Mouse (Mus musculus): ENCODE measurements around the gene Inip. TPM values are rescaled to one million over a fixed set of nuclear protein-coding genes. Genes with fewer than 3 reads are reported as not detected.

Inip gene
- 10 to 100 TPM; 10.1 to 11.3 TPM for total RNA-seq (2021)
- long read RNA-seq, experiment 1, transcript Inip-201 (5 exons, 3,237 nt): major isoform, 7 of 10 reads
- long read RNA-seq, experiment 1, partial matches to known transcripts: 0 of 10 reads
- long read RNA-seq, experiment 1, other reads (novel, unspliced or antisense): 0 of 10 reads
- long read RNA-seq, experiment 2, partial matches to known transcripts: 0 of 7 reads
- long read RNA-seq, experiment 2, other reads (novel, unspliced or antisense): 2 of 7 reads

- no peak for DNase-seq
These were observed at the start of gene Inip for GRCm38 (mm10) chr4:59801489-59801888. Gene Inip (minus strand): TSS chr4:59801589.

- peak; percentile 66 to 91 for DNase-seq
These were observed 48.8 kb upstream of the Inip start for GRCm38 (mm10) chr4:59850181-59850580.

- DNase-seq: no peak
These were observed 46.1 kb upstream of the Inip start for GRCm38 (mm10) chr4:59847447-59847846.

- no peak for DNase-seq
These were observed 43.9 kb upstream of the Inip start for GRCm38 (mm10) chr4:59845245-59845637.

GRCm38 (mm10) chr4:59844460-59845244 is 43.3 kb upstream of the Inip start:
- DNase-seq: peak in 1 of 2 experiments; percentile 40

GRCm38 (mm10) chr4:59837659-59838058 is 36.3 kb upstream of the Inip start:
- peak; percentile 61 to 64 for DNase-seq

GRCm38 (mm10) chr4:59832810-59833209 is 31.4 kb upstream of the Inip start:
- no peak for DNase-seq

- no peak for DNase-seq
These were observed 29.6 kb upstream of the Inip start for GRCm38 (mm10) chr4:59831038-59831437.

GRCm38 (mm10) chr4:59829072-59829471 is 27.7 kb upstream of the Inip start:
- DNase-seq: no peak

GRCm38 (mm10) chr4:59826381-59826780 is 25.0 kb upstream of the Inip start:
- DNase-seq: no peak

- no peak for DNase-seq
These were observed 24.2 kb upstream of the Inip start for GRCm38 (mm10) chr4:59825634-59826033.

GRCm38 (mm10) chr4:59824860-59825259 is 23.5 kb upstream of the Inip start:
- DNase-seq: no peak

GRCm38 (mm10) chr4:59823470-59823869 is 22.1 kb upstream of the Inip start:
- peak; percentile 47 to 79 for DNase-seq

GRCm38 (mm10) chr4:59822119-59822518 is 20.7 kb upstream of the Inip start:
- DNase-seq: peak in 1 of 2 experiments; percentile 36

GRCm38 (mm10) chr4:59821516-59821915 is 20.1 kb upstream of the Inip start:
- DNase-seq: no peak

GRCm38 (mm10) chr4:59819477-59820022 is 18.2 kb upstream of the Inip start:
- no peak for DNase-seq

- no peak for DNase-seq
These were observed 17.7 kb upstream of the Inip start for GRCm38 (mm10) chr4:59819054-59819472.

- no peak for DNase-seq
These were observed 17.1 kb upstream of the Inip start for GRCm38 (mm10) chr4:59818498-59818897.

- no peak for DNase-seq
These were observed 16.4 kb upstream of the Inip start for GRCm38 (mm10) chr4:59817790-59818189.

GRCm38 (mm10) chr4:59816477-59816876 is 15.1 kb upstream of the Inip start:
- no peak for DNase-seq

- no peak for DNase-seq
These were observed 14.6 kb upstream of the Inip start for GRCm38 (mm10) chr4:59816016-59816415.

- no peak for DNase-seq
These were observed 13.9 kb upstream of the Inip start for GRCm38 (mm10) chr4:59815121-59815810.

GRCm38 (mm10) chr4:59814094-59814493 is 12.7 kb upstream of the Inip start:
- DNase-seq: peak in 1 of 2 experiments; percentile 50

Measured in heart, adult 18-20 months (tissue).